Mouse (Mus musculus): ENCODE measurements around the gene Enthd1.

- TF ChIP-seq GATA1 (IDR thresholded peaks at IDR 0.05; ENCODE audit: borderline replicate concordance, low read length) = no peak
- no peak for TF ChIP-seq FLI1 (IDR thresholded peaks at IDR 0.05; ENCODE audit: low read length)
Observed at GRCm38 (mm10) chr15:80563634-80564208, 1.2 kb downstream of the Enthd1 start.
